Mouse (Mus musculus) layer of hippocampus, adult 18-20 months (tissue): ENCODE measurements around the gene Zfp207. TPM values are rescaled to one million over a fixed set of nuclear protein-coding genes. Genes with fewer than 3 reads are reported as not detected.

Experiments used
- total RNA-seq, 2 experiments: library from RNA; stranded (reverse); gene quantifications; 2 replicates each; pipeline ENCODE4 v1.2.3; 2021

The Zfp207 gene
- total RNA-seq, 2 experiments from 2014 or later = 133 to 146 TPM

Other genes with a start within 250 kb of the Zfp207 start
- 1 to 10 TPM; 8.4 to 9.6 TPM for gene Tefm, start 241.1 kb upstream of the Zfp207 start, total RNA-seq
- 1 to 10 TPM; 6.5 to 8.4 TPM for gene Adap2, start 229.2 kb upstream of the Zfp207 start, total RNA-seq
- gene Rnf135, start 199.4 kb upstream of the Zfp207 start, total RNA-seq = 1 to 10 TPM; 3.9 to 4.7 TPM
- gene Rhot1, start 174.3 kb upstream of the Zfp207 start, total RNA-seq = 10 to 100 TPM; 62.8 to 65.6 TPM
- gene Rhbdl3, start 82.4 kb upstream of the Zfp207 start, total RNA-seq = 10 to 100 TPM; 29.7 to 29.8 TPM
- 10 to 100 TPM; 50.8 to 54.1 TPM for gene 5730455P16Rik, start 5.2 kb upstream of the Zfp207 start, total RNA-seq
- gene Psmd11, start 45.3 kb downstream of the Zfp207 start, total RNA-seq = 100 to 1,000 TPM in 1 of 2 experiments, 10 to 100 TPM in 1; 98.8 to 106 TPM
- gene Cdk5r1, start 93.7 kb downstream of the Zfp207 start, total RNA-seq = 100 to 1,000 TPM; 228 to 244 TPM